Mouse (Mus musculus) hindbrain, embryonic 11.5 days (tissue): Measurements from ENCODE around the gene Ppp1cc. TPM values are rescaled to one million over a fixed set of nuclear protein-coding genes. Genes with fewer than 3 reads are reported as not detected.

Experiments
- ATAC-seq: fragments of 200-750 bp; cut with Nextera tagmentation; 2 replicates; pipeline ENCODE4 v1.8.0; 2017; ENCODE audit warnings: mild to moderate bottlenecking, moderate TSS enrichment, moderate library complexity; ENCODE audit not compliant: low FRiP score
- DNase-seq: peaks from one replicate; pipeline ENCODE4 v3.0.0-alpha.2; 2015; ENCODE audit warnings: low spot score
- H3K27ac ChIP-seq: fragments of 300-500 bp; sonication (generic); 2 replicates; pipeline ENCODE4 v1.5.1; 2014; ENCODE audit warnings: mild to moderate bottlenecking, low read depth, low read length
- H3K27me3 ChIP-seq: fragments of 300-500 bp; sonication (generic); 2 replicates; pipeline ENCODE4 v1.6.1; 2014; ENCODE audit warnings: mild to moderate bottlenecking, low read length, moderate library complexity, mixed read lengths; ENCODE audit not compliant: control insufficient read depth, insufficient read depth
- H3K36me3 ChIP-seq: fragments of 300-500 bp; sonication (generic); 2 replicates; pipeline ENCODE4 v1.6.1; 2014; ENCODE audit warnings: mild to moderate bottlenecking, low read length, moderate library complexity, mixed read lengths; ENCODE audit not compliant: control insufficient read depth, insufficient read depth
- H3K4me1 ChIP-seq: fragments of 300-500 bp; sonication (generic); replicated peaks from 2 replicates; pipeline ENCODE4 v1.6.1; 2014; ENCODE audit warnings: low read length, mixed read lengths; ENCODE audit not compliant: control insufficient read depth, insufficient read depth
- H3K4me2 ChIP-seq: fragments of 300-500 bp; sonication (generic); replicated peaks from 2 replicates; pipeline ENCODE4 v1.6.1; 2014; ENCODE audit warnings: mild to moderate bottlenecking, low read depth, low read length
- H3K4me3 ChIP-seq: fragments of 300-500 bp; sonication (generic); 2 replicates; pipeline ENCODE4 v1.5.1; 2014; ENCODE audit warnings: low read depth, low read length
- H3K9ac ChIP-seq: fragments of 300-500 bp; sonication (generic); 2 replicates; pipeline ENCODE4 v1.6.1; 2014; ENCODE audit warnings: low read depth, low read length
- H3K9me3 ChIP-seq: fragments of 300-500 bp; sonication (generic); 2 replicates; pipeline ENCODE4 v1.6.1; 2016; ENCODE audit warnings: low read length; ENCODE audit not compliant: control insufficient read depth
- WGBS: fragments of 180-500 bp; shearing (Covaris S2); extraction: QIAGEN DNeasy Blood & Tissue Kit; methylation state at CpG from one replicate; pipeline ENCODE4 v1.1.7; 2014; 5-methylcytosine and 5-hydroxymethylcytosine counted together
- polyA plus RNA-seq: library from polyadenylated mRNA; unstranded; fragments of >200 nt; fragmentation: Nextera tagmentation; extraction: Ambion mirVana; gene quantifications from 2 replicates; pipeline ENCODE4 v1.2.1, GENCODE M21; 2014

The Ppp1cc gene
- polyA plus RNA-seq, 1 experiment from 2014 or later = 305 TPM

DNA sequence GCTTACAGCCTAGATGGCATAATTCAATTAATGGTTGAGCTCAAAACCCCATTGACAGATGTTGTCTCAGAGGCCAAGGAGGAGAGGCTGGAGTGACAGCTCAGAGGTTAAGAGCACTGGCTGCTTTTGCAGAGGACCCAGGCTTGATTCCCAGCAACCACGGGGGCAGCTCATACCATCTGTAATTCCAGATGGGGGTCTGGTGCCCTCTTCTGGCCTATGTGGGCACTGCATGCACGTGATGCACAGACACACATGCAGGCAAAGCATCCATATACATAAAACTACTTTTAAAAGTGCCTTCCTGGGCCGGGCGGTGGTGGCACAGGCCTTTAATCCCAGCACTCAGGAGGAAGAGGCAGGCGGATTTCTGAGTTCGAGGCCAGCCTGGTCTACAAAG lies 41.8 kb upstream of the Ppp1cc start:
- WGBS = 81% methylated on average over 6 of the region's 6 CpGs
- Histone ChIP-seq H3K4me3 (no peak overlapping the region), H3K9me3 (no peaks in the 10 kb centered on the region), H3K4me1 (no peaks in the 10 kb centered on the region), H3K9ac (no peak overlapping the region), H3K36me3 (no peaks in the 10 kb centered on the region), H3K27me3 (no peaks in the 10 kb centered on the region), H3K27ac (no peak overlapping the region), H3K4me2 (no peak overlapping the region)
- ATAC-seq (no peak), DNase-seq (no peak)

DNA sequence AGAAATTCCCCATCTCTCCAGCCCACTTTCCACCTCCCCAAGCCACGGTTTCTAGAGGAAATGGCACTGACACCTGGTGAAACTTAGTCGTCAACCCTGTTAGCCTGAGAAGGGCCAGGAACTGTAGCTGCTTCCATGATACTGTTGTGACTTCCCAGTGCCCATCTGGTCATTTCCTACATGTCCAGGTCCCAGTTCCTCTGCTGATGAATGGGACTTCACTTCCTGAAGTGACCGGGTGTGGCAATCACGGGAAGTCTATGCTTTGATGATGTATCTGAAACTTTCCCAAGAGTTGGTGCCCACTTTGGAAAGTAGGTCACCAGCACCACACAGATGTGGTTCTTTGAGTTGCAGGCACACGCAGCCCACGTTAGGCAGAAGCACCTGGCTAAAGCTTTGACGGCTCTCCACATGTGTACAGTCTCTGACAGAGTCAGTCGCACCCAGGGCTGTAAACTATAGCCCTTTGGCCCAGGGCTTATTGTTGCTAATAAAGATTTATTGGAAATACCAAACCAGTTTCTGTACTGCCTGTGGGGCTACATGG lies 32.8 kb upstream of the Ppp1cc start:
- Histone ChIP-seq H3K4me3 (no peak overlapping the region), H3K4me1 (no peaks in the 10 kb centered on the region), H3K4me2 (no peak overlapping the region), H3K27ac (no peak overlapping the region), H3K9ac (no peak overlapping the region), H3K27me3 (no peaks in the 10 kb centered on the region), H3K36me3 (no peaks in the 10 kb centered on the region), H3K9me3 (no peaks in the 10 kb centered on the region)
- no peak for ATAC-seq
- no peak for DNase-seq
- WGBS = 85% methylated on average over 8 of the region's 8 CpGs

DNA sequence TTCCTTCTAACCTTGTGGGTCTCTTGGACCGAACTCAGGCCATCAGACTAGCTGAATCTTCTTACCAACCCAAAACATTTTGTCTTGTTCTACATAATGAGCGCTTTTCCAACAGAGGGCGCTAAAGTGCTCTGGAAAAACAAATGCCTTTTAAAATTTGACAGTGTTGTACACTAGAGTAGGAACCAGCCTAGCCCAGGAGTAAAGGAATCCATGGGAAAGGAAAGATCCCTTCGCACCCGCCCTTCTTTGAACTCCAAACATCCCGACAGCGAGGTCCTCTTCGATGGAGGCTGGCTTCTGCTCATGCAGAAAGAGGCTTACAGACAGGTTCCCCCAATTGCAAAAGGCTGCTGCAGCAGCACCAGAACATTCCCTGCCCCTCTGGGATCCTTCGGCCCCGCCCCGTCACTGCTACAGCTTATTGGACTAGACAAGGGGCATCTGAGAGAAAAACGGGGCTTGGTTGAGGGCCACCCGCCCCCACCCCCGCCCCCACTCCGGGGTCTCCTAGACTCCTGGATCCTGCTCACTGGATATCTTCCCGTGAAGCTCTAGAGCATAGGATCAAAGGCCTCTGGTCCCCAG lies 28.9 kb upstream of the Ppp1cc start:
- no peak overlapping the region for H3K9ac ChIP-seq
- 0 out of 2 replicates have a peak, but pooled peaks cover 2% of the 10 kb centered on the region for H3K4me1 ChIP-seq
- H3K36me3 ChIP-seq = no peaks in the 10 kb centered on the region
- no peak overlapping the region for H3K4me3 ChIP-seq
- H3K27me3 ChIP-seq = no peaks in the 10 kb centered on the region
- DNase-seq = peak; percentile 83
- H3K9me3 ChIP-seq = no peaks in the 10 kb centered on the region
- no peak overlapping the region for H3K27ac ChIP-seq
- no peak overlapping the region for H3K4me2 ChIP-seq
- ATAC-seq = no peak
- 35% methylated on average over 16 of the region's 16 CpGs for WGBS

DNA sequence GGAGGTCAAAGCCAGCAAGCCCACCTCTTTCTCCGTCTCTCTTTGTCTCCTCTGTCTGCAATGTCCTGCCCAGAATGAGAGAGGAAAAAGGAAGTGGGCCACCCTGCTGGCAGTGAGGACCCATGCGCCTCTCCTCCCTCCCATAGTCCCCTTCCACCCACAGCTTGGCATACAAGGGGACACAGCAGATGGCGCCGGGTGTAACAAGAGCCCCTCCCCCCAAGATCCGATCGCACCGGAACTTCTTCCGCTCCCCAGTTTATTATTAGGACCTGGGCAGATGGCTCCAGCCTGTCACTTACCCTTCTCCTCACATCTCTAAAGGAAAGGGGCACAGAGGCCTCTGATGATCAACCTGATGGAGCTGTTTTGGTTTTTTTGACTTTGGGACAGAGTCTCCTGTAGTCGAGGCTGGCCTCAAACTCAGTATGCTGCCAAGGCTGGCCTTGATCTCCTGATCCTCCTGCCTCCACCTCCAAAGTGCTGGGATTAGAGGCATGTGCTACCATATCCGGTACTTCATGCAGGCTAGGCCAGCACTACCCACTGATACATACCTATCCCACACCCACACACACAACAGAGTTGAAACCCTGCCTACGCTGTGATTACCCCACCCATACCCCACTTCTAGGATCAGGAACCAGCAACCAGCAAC lies 27.6 kb upstream of the Ppp1cc start:
- Histone ChIP-seq H3K27me3 (no peaks in the 10 kb centered on the region), H3K36me3 (no peaks in the 10 kb centered on the region), H3K4me2 (no peak overlapping the region), H3K9me3 (no peaks in the 10 kb centered on the region), H3K4me1 (0 out of 2 replicates have a peak, but pooled peaks cover 2% of the 10 kb centered on the region), H3K9ac (no peak overlapping the region), H3K27ac (no peak overlapping the region), H3K4me3 (no peak overlapping the region)
- 80% methylated on average over 11 of the region's 11 CpGs for WGBS
- DNase-seq (no peak), ATAC-seq (no peak)

DNA sequence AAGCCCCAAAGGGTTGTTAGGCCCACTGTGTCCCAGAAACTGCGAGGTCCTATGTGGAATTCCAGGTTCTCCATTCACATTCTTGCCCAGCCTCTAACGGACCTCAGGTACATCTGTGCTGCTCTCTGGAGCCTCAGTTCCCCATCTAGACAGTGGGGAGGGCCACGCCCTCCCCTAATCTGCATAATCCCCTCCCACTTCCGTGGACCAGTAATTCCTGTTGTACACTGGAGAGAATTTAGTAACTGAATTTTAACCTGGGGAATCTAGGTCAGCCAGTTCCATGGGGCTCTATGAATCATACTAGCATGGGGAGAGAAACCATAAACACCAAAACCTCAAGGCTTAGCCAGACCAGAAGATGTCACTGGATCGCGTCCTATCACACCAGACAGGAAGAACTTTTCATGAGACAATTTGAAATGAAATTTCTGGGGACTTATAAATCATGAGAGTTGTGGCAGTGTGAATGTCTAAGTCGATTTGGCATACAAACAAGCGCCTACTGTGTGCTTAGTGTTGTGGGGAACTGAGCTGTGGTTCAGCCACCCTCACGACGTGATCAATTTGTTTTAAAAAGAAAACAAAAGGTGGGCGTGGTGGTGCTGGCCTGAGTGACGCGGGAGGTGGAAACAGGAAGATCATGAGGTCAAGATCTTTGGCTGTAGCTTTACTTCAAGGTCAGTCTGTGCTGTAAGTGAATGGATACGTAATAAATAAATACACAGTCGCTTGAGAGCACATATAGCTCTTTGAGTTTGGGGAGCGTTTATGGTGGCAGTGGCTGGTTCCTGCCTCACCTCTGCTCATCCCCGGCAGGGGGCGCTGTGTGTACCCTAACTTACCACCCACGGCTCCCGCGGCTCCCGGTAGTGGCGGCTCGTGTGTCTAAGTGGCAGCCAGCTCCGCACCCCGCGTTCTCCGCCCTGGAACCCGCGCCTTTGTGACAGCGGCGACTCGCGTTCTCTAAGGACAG lies 26.7 kb upstream of the Ppp1cc start:
- ATAC-seq (no peak), DNase-seq (peak; percentile 90)
- H3K4me3 ChIP-seq = peak overlapping the region; percentile 27
- WGBS = 9% methylated on average over 34 of the region's 34 CpGs
- peak overlapping the region; percentile 32; the same call in 1 of the 2 replicates for H3K9ac ChIP-seq
- no peak overlapping the region for H3K27ac ChIP-seq
- H3K27me3 ChIP-seq = no peaks in the 10 kb centered on the region
- H3K9me3 ChIP-seq = no peaks in the 10 kb centered on the region
- peak overlapping the region; percentile 66 for H3K4me2 ChIP-seq
- H3K36me3 ChIP-seq = no peaks in the 10 kb centered on the region
- 0 out of 2 replicates have a peak, but pooled peaks cover 2% of the 10 kb centered on the region for H3K4me1 ChIP-seq

DNA sequence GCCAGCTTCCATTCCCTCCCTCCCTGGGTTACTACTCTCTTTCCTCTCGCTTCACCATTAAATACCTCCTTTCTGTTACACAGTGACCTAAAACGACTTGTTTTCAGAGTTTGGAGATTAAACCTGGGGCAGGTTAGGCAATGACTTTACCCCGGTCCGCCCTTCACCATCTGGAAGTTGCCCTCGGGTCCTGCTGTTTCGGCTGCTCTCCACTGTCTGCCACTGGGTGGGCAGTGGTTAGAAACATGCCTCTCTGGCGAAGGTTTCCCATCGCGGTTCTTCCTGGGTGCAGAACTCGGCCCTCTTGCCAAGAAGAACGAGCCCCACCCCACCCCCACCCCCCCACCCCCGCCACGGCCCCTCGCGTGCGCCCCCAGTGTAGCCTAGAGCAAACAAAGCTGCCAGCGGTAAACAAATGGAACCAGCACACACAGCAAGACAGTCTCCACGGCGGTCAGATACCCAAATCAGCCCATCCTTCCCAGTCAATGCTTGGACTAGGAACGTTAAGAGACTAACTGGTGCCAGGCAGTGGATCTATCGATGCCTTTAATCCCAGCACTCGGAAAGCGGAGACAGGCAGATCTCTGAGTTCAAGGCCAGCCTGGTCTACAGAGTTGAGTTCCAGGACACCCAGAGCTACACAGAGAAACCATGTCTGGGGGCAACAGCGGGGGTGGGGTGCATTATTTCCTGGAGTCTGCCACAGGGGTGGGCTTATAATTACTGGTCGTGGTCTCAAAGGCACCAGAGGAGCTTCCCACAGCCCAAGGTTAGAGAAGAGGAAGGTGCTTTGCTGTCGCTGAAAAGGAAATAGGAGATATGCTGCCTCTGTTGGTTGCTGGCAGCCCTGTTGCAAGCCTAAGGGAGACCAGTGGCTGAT lies 25.7 kb upstream of the Ppp1cc start:
- no peaks in the 10 kb centered on the region for H3K27me3 ChIP-seq
- H3K9ac ChIP-seq = peak overlapping the region; percentile 32; the same call in 1 of the 2 replicates
- H3K4me1 ChIP-seq = 0 out of 2 replicates have a peak, but pooled peaks cover 2% of the 10 kb centered on the region
- H3K9me3 ChIP-seq = no peaks in the 10 kb centered on the region
- ATAC-seq (no peak), DNase-seq (no peak)
- H3K4me3 ChIP-seq = peak overlapping the region; percentile 27
- H3K4me2 ChIP-seq = peak overlapping the region; percentile 66
- H3K36me3 ChIP-seq = no peaks in the 10 kb centered on the region
- H3K27ac ChIP-seq = no peak overlapping the region
- 22% methylated on average over 26 of the region's 26 CpGs for WGBS

DNA sequence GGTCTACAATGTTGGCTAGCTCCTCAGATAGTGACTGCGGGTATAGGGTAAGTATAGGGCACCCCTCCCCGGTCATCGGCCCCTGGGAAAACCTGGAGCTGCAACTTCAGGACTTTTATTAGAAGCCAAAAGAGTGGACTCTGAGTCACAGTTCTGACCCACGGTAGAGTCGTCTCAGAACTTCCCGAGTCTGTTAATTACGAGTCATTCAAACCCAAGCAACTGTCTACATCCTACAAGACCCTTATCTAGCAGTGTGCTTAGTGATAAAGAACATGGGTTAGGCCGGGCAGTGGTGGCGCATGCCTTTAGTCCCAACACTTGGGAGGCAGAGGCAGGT lies 25.1 kb upstream of the Ppp1cc start:
- H3K36me3 ChIP-seq = no peaks in the 10 kb centered on the region
- H3K4me3 ChIP-seq = no peak overlapping the region
- 0 out of 2 replicates have a peak, but pooled peaks cover 2% of the 10 kb centered on the region for H3K4me1 ChIP-seq
- H3K4me2 ChIP-seq = no peak overlapping the region
- ATAC-seq (no peak), DNase-seq (no peak)
- H3K9me3 ChIP-seq = no peaks in the 10 kb centered on the region
- H3K27ac ChIP-seq = no peak overlapping the region
- H3K27me3 ChIP-seq = no peaks in the 10 kb centered on the region
- no peak overlapping the region for H3K9ac ChIP-seq
- WGBS = 91% methylated on average over 9 of the region's 9 CpGs
